In the genomic region with DNA sequence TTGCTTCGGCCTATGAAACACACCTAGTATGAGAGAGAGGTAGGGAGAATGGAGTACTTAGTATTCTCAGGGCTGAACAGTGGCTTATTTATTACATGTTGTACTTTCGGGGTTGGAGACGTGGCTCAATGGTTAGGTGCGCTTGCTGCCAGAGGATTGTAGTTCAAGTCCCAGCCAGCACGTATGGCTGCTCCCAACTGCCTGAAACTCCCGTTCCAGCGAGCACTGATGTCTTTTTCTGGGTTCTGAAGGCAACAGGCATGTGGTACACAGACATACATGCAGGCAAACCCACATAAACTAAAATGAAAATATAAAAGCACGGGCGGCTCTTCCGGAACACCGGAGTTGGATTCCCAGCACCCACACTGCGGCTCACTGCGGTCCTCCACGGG, we compare ENCODE assay signal across 8 mouse cellular contexts. TPM values are rescaled to one million over a fixed set of nuclear protein-coding genes. Genes with fewer than 3 reads are reported as not detected.
DNase-seq lines count a peak whose midpoint lies in the region; ATAC-seq and TF ChIP-seq lines count a peak whose summit lies in the region.

No protein-coding gene starts in this region.

- H3K9ac ChIP-seq in hindbrain, postnatal 0 days (replicated peaks; ENCODE audit: low read length), result peak overlapping the region; percentile 93
- H3K9ac ChIP-seq in midbrain, postnatal 0 days (replicated peaks; ENCODE audit: low read length, poor library complexity, severe bottlenecking), result peak overlapping the region; percentile 92

- peak; percentile 46; the same call in 1 of the 2 replicates for ATAC-seq in hindbrain, postnatal 0 days
- no peak; the same call in 1 of the 2 replicates for ATAC-seq in midbrain, postnatal 0 days (ENCODE audit: low FRiP score)

- peak overlapping the region; percentile 99 for H3K27ac ChIP-seq in left cerebral cortex, adult 2 months
- H3K27ac ChIP-seq in embryonic facial prominence, embryonic 10.5 days (replicated peaks), result peak overlapping the region; percentile 96
- peak overlapping the region; percentile 97 for H3K27ac ChIP-seq in hindbrain, postnatal 0 days
- H3K27ac ChIP-seq in midbrain, postnatal 0 days (ENCODE audit: low read depth, low read length), result peak overlapping the region; percentile 98

- WGBS in embryonic facial prominence, embryonic 10.5 days, result 9% methylated on average over 14 of the region's 14 CpGs
- WGBS in hindbrain, postnatal 0 days, result 9% methylated on average over 14 of the region's 14 CpGs
- 7% methylated on average over 14 of the region's 14 CpGs for WGBS in midbrain, postnatal 0 days

- peaks cover 18% of the 10 kb centered on the region for H3K4me1 ChIP-seq in embryonic facial prominence, embryonic 10.5 days
- peaks cover 13% of the 10 kb centered on the region for H3K4me1 ChIP-seq in hindbrain, postnatal 0 days (ENCODE audit: insufficient read depth, low read length)
- H3K4me1 ChIP-seq in midbrain, postnatal 0 days (ENCODE audit: insufficient read depth, low read length), result peaks cover 8% of the 10 kb centered on the region

- H3K36me3 ChIP-seq in embryonic facial prominence, embryonic 10.5 days (replicated peaks), result peaks cover 22% of the 10 kb centered on the region
- peaks cover 7% of the 10 kb centered on the region; the same call in 1 of the 2 replicates for H3K36me3 ChIP-seq in hindbrain, postnatal 0 days (ENCODE audit: insufficient read depth, low read length)
- H3K36me3 ChIP-seq in midbrain, postnatal 0 days (ENCODE audit: insufficient read depth, low read length), result peaks cover 8% of the 10 kb centered on the region; the same call in 1 of the 2 replicates

- TF ChIP-seq CTCF in left cerebral cortex, adult 2 months (IDR thresholded peaks at IDR 0.05), result no peak
- TF ChIP-seq CTCF in hindbrain, postnatal 0 days (IDR thresholded peaks at IDR 0.05; ENCODE audit: low read depth), result no peak
- no peak for TF ChIP-seq CTCF in midbrain, postnatal 0 days (IDR thresholded peaks at IDR 0.05)

- H3K27me3 ChIP-seq in embryonic facial prominence, embryonic 10.5 days (replicated peaks; ENCODE audit: low read depth, poor library complexity, severe bottlenecking), result no peaks in the 10 kb centered on the region
- H3K27me3 ChIP-seq in hindbrain, postnatal 0 days (ENCODE audit: insufficient read depth, low read length), result no peaks in the 10 kb centered on the region
- H3K27me3 ChIP-seq in midbrain, postnatal 0 days (ENCODE audit: insufficient read depth, low read length), result no peaks in the 10 kb centered on the region

- intact Hi-C loops in left cerebral cortex, adult 2 months (cut with DNase I), result no loop called here
- intact Hi-C loops in left cerebral cortex, postnatal 10 days (cut with DNase I), result no loop called here

- peak in 1 of 2 experiments; percentile 23 for DNase-seq in left cerebral cortex, adult 2 months (ENCODE audit: extremely low spot score in 1 of 2, low spot score in 2 of 2)
- no peak for DNase-seq in left cerebral cortex, postnatal 10 days (ENCODE audit: extremely low spot score in 1 of 2, low spot score in 2 of 2)
- no peak for DNase-seq in embryonic facial prominence, embryonic 10.5 days (ENCODE audit: low spot score)
- no peak for DNase-seq in hindbrain, postnatal 0 days (ENCODE audit: low spot score)
- no peak for DNase-seq in midbrain, postnatal 0 days (ENCODE audit: low spot score)
- no peak for DNase-seq in cerebellum, adult 11 months
- DNase-seq in adrenal gland, adult (ENCODE audit: inconsistent age in 2 of 2, low spot score in 1 of 2), result no peak
- DNase-seq in adrenal gland, postnatal 25 days, result no peak

- peak overlapping the region; percentile 81 for H3K4me3 ChIP-seq in left cerebral cortex, adult 2 months
- H3K4me3 ChIP-seq in embryonic facial prominence, embryonic 10.5 days, result peak overlapping the region; percentile 90
- peak overlapping the region; percentile 83 for H3K4me3 ChIP-seq in hindbrain, postnatal 0 days (ENCODE audit: low read length)
- H3K4me3 ChIP-seq in midbrain, postnatal 0 days (ENCODE audit: low read depth, low read length), result peak overlapping the region; percentile 92

- no peaks in the 10 kb centered on the region for H3K9me3 ChIP-seq in embryonic facial prominence, embryonic 10.5 days
- no peaks in the 10 kb centered on the region for H3K9me3 ChIP-seq in hindbrain, postnatal 0 days (ENCODE audit: low read length)
- no peaks in the 10 kb centered on the region for H3K9me3 ChIP-seq in midbrain, postnatal 0 days (ENCODE audit: low read length)

- H3K4me2 ChIP-seq in hindbrain, postnatal 0 days (ENCODE audit: low read depth, low read length), result peak overlapping the region; percentile 79
- peak overlapping the region; percentile 56 for H3K4me2 ChIP-seq in midbrain, postnatal 0 days (ENCODE audit: low read depth, low read length, poor library complexity, severe bottlenecking)

RNA-seq across cellular contexts. Expression of a gene that starts 0.7 kb away (rescaled TPM):
- total RNA-seq in left cerebral cortex, adult 2 months (2021), result 10 to 100 TPM; 24.4 to 25.7 TPM
- total RNA-seq in left cerebral cortex, postnatal 10 days (2021), result 10 to 100 TPM; 25.6 to 25.9 TPM
- 24.8 and 26.7 TPM in 2 replicates for polyA plus RNA-seq in embryonic facial prominence, embryonic 10.5 days (2016; fragmentation: Nextera tagmentation; extraction: Ambion mirVana)
- total RNA-seq in hindbrain, postnatal 0 days (2014; rRNA removed), result 22.4 and 22.9 TPM in 2 replicates
- polyA plus RNA-seq in hindbrain, postnatal 0 days (2015; fragmentation: Nextera tagmentation; extraction: Ambion mirVana), result 32.2 and 33.5 TPM in 2 replicates
- total RNA-seq in midbrain, postnatal 0 days (2014; rRNA removed), result 42.5 and 46.7 TPM in 2 replicates
- 36.6 and 38.8 TPM in 2 replicates for polyA plus RNA-seq in midbrain, postnatal 0 days (2015; fragmentation: Nextera tagmentation; extraction: Ambion mirVana)
- 19.8 and 24.2 TPM in 2 replicates for total RNA-seq in adrenal gland, postnatal 25 days (2021)

RNA-seq across cellular contexts. Expression of a gene that starts 20.1 kb away (rescaled TPM):
- 1 to 10 TPM; 1.0 to 1.1 TPM for total RNA-seq in left cerebral cortex, adult 2 months (2021)
- under 1 TPM; 0.21 to 0.55 TPM for total RNA-seq in left cerebral cortex, postnatal 10 days (2021)
- 0.15 and 0.16 TPM in 2 replicates for polyA plus RNA-seq in embryonic facial prominence, embryonic 10.5 days (2016; fragmentation: Nextera tagmentation; extraction: Ambion mirVana)
- total RNA-seq in hindbrain, postnatal 0 days (2014; rRNA removed), result 0.42 TPM in 1 of 2 replicates, not detected in the other
- polyA plus RNA-seq in hindbrain, postnatal 0 days (2015; fragmentation: Nextera tagmentation; extraction: Ambion mirVana), result 0.39 and 0.68 TPM in 2 replicates
- 1.6 TPM in 1 of 2 replicates, not detected in the other for total RNA-seq in midbrain, postnatal 0 days (2014; rRNA removed)
- 0.20 and 0.52 TPM in 2 replicates for polyA plus RNA-seq in midbrain, postnatal 0 days (2015; fragmentation: Nextera tagmentation; extraction: Ambion mirVana)
- total RNA-seq in adrenal gland, postnatal 25 days (2021), result not detected in 2 replicates

RNA-seq across cellular contexts. Expression of a gene that starts 21.4 kb away (rescaled TPM):
- total RNA-seq in left cerebral cortex, adult 2 months (2021), result 1 to 10 TPM; 4.8 to 5.0 TPM
- 1 to 10 TPM; 4.4 to 5.7 TPM for total RNA-seq in left cerebral cortex, postnatal 10 days (2021)
- 13.4 and 14.1 TPM in 2 replicates for polyA plus RNA-seq in embryonic facial prominence, embryonic 10.5 days (2016; fragmentation: Nextera tagmentation; extraction: Ambion mirVana)
- 3.3 and 3.5 TPM in 2 replicates for total RNA-seq in hindbrain, postnatal 0 days (2014; rRNA removed)
- 3.2 TPM in 2 replicates for polyA plus RNA-seq in hindbrain, postnatal 0 days (2015; fragmentation: Nextera tagmentation; extraction: Ambion mirVana)
- 3.5 and 5.9 TPM in 2 replicates for total RNA-seq in midbrain, postnatal 0 days (2014; rRNA removed)
- polyA plus RNA-seq in midbrain, postnatal 0 days (2015; fragmentation: Nextera tagmentation; extraction: Ambion mirVana), result 2.4 and 2.9 TPM in 2 replicates
- total RNA-seq in adrenal gland, postnatal 25 days (2021), result 10.5 and 10.7 TPM in 2 replicates
